Mouse (Mus musculus) stomach, embryonic 14.5 days (tissue): Measurements from ENCODE around the gene Emc9. TPM values are rescaled to one million over a fixed set of nuclear protein-coding genes. Genes with fewer than 3 reads are reported as not detected.

Source experiments
- ATAC-seq: fragments of 200-750 bp; cut with Nextera tagmentation; 2 replicates; pipeline ENCODE4 v1.8.0; 2017; ENCODE audit warnings: low read depth, moderate TSS enrichment; ENCODE audit not compliant: insufficient number of reproducible peaks, insufficient read depth, low FRiP score
- H3K27ac ChIP-seq: fragments of 300-500 bp; sonication (generic); 2 replicates; pipeline ENCODE4 v1.5.1; 2014; ENCODE audit warnings: mild to moderate bottlenecking, low read length, moderate library complexity, mixed read lengths
- H3K27me3 ChIP-seq: fragments of 300-500 bp; sonication (generic); 2 replicates; pipeline ENCODE4 v1.6.1; 2014; ENCODE audit warnings: low read length, control low read depth, mixed read lengths; ENCODE audit not compliant: control insufficient read depth, insufficient read depth
- H3K36me3 ChIP-seq: fragments of 300-500 bp; sonication (generic); 2 replicates; pipeline ENCODE4 v1.6.1; 2014; ENCODE audit warnings: mild to moderate bottlenecking, control low read depth, low read length, moderate library complexity, mixed read lengths; ENCODE audit not compliant: control insufficient read depth, insufficient read depth
- H3K4me1 ChIP-seq: fragments of 300-500 bp; sonication (generic); 2 replicates; pipeline ENCODE4 v1.6.1; 2014; ENCODE audit warnings: low read length, control low read depth, mixed read lengths; ENCODE audit not compliant: control insufficient read depth, insufficient read depth
- H3K4me2 ChIP-seq: fragments of 300-500 bp; sonication (generic); replicated peaks from 2 replicates; pipeline ENCODE4 v1.6.1; 2014; ENCODE audit warnings: low read depth, low read length, control low read depth
- H3K4me3 ChIP-seq: fragments of 300-500 bp; sonication (generic); 2 replicates; pipeline ENCODE4 v1.5.1; 2014; ENCODE audit warnings: low read depth, low read length, control low read depth
- H3K9ac ChIP-seq: fragments of 300-500 bp; sonication (generic); replicated peaks from 2 replicates; pipeline ENCODE4 v1.6.1; 2014; ENCODE audit warnings: low read depth, mild to moderate bottlenecking, control low read depth, low read length, moderate library complexity, mixed read lengths
- H3K9me3 ChIP-seq: fragments of 300-500 bp; sonication (generic); 2 replicates; pipeline ENCODE4 v1.6.1; 2016; ENCODE audit warnings: low read depth, low read length, control low read depth; ENCODE audit not compliant: control insufficient read depth
- WGBS: fragments of 180-500 bp; shearing (Covaris S2); extraction: QIAGEN DNeasy Blood & Tissue Kit; methylation state at CpG from one replicate; pipeline ENCODE4 v1.1.7; 2014; 5-methylcytosine and 5-hydroxymethylcytosine counted together
- polyA plus RNA-seq: library from polyadenylated mRNA; unstranded; fragments of >200 nt; fragmentation: Nextera tagmentation; extraction: Ambion mirVana; gene quantifications from 2 replicates; pipeline ENCODE4 v1.2.1, GENCODE M21; 2014

Gene Emc9
- polyA plus RNA-seq, 1 experiment from 2014 or later, result 7.1 TPM

- ATAC-seq, result no peak
These were observed 30.5 kb downstream of the Emc9 start for GRCm38 (mm10) chr14:55554635-55555034.

GRCm38 (mm10) chr14:55551794-55552193, 33.3 kb downstream of the Emc9 start:
- no peaks in the 10 kb centered on the region for H3K27me3 ChIP-seq
- WGBS, result 85% methylated on average over 8 of the region's 8 CpGs
- H3K4me1 ChIP-seq, result 0 out of 2 replicates have a peak, but pooled peaks cover 1% of the 10 kb centered on the region
- H3K4me3 ChIP-seq, result no peak overlapping the region
- H3K4me2 ChIP-seq, result no peak overlapping the region
- H3K27ac ChIP-seq, result no peak overlapping the region
- no peak for ATAC-seq
- H3K9ac ChIP-seq, result no peak overlapping the region
- H3K9me3 ChIP-seq, result no peaks in the 10 kb centered on the region
- H3K36me3 ChIP-seq, result peaks cover 24% of the 10 kb centered on the region

More at GRCm38 (mm10) chr14:55554635-55555034, 30.5 kb downstream of the Emc9 start:
- Histone ChIP-seq H3K9ac (no peak overlapping the region), H3K4me2 (no peak overlapping the region), H3K9me3 (no peaks in the 10 kb centered on the region), H3K4me3 (no peak overlapping the region), H3K27me3 (no peaks in the 10 kb centered on the region), H3K27ac (no peak overlapping the region), H3K4me1 (peaks cover 8% of the 10 kb centered on the region; the same call in 1 of the 2 replicates), H3K36me3 (no peaks in the 10 kb centered on the region)

- no peak for ATAC-seq
- Histone ChIP-seq H3K36me3 (peaks cover 29% of the 10 kb centered on the region), H3K4me2 (no peak overlapping the region), H3K9me3 (no peaks in the 10 kb centered on the region), H3K9ac (no peak overlapping the region), H3K4me1 (no peaks in the 10 kb centered on the region), H3K4me3 (no peak overlapping the region), H3K27ac (no peak overlapping the region), H3K27me3 (no peaks in the 10 kb centered on the region)
- 69% methylated on average over 5 of the region's 5 CpGs for WGBS
These were observed 33.8 kb downstream of the Emc9 start for GRCm38 (mm10) chr14:55551347-55551746.

- Histone ChIP-seq H3K36me3 (peaks cover 37% of the 10 kb centered on the region), H3K9ac (no peak overlapping the region), H3K4me2 (no peak overlapping the region), H3K27me3 (no peaks in the 10 kb centered on the region), H3K4me1 (no peaks in the 10 kb centered on the region), H3K4me3 (no peak overlapping the region), H3K9me3 (no peaks in the 10 kb centered on the region), H3K27ac (no peak overlapping the region)
- WGBS, result 86% methylated on average over 6 of the region's 6 CpGs
- no peak for ATAC-seq
These were observed 34.9 kb downstream of the Emc9 start for GRCm38 (mm10) chr14:55550191-55550590.

- 83% methylated on average over 9 of the region's 9 CpGs for WGBS
- Histone ChIP-seq H3K9ac (no peak overlapping the region), H3K4me1 (peaks cover 9% of the 10 kb centered on the region), H3K4me3 (no peak overlapping the region), H3K36me3 (peaks cover 57% of the 10 kb centered on the region), H3K4me2 (no peak overlapping the region), H3K9me3 (no peaks in the 10 kb centered on the region), H3K27me3 (no peaks in the 10 kb centered on the region), H3K27ac (no peak overlapping the region)
- no peak for ATAC-seq
These were observed 40.8 kb downstream of the Emc9 start for GRCm38 (mm10) chr14:55544334-55544733.

- H3K27me3 ChIP-seq, result no peaks in the 10 kb centered on the region
- no peak overlapping the region for H3K4me2 ChIP-seq
- no peak for ATAC-seq
These were observed 42.8 kb downstream of the Emc9 start for GRCm38 (mm10) chr14:55542268-55542667.

GRCm38 (mm10) chr14:55540787-55541321, 44.2 kb downstream of the Emc9 start:
- peak overlapping the region; percentile 78 for H3K4me2 ChIP-seq
- no peaks in the 10 kb centered on the region for H3K9me3 ChIP-seq
- peak overlapping the region; percentile 47 for H3K4me3 ChIP-seq
- H3K36me3 ChIP-seq, result peaks cover 27% of the 10 kb centered on the region
- 0% methylated on average over 10 of the region's 10 CpGs for WGBS
- H3K4me1 ChIP-seq, result peaks cover 9% of the 10 kb centered on the region
- no peaks in the 10 kb centered on the region for H3K27me3 ChIP-seq
- peak overlapping the region; percentile 75 for H3K27ac ChIP-seq
- H3K9ac ChIP-seq, result peak overlapping the region; percentile 31
- ATAC-seq, result peak; percentile 46

More at GRCm38 (mm10) chr14:55542268-55542667, 42.8 kb downstream of the Emc9 start:
- Histone ChIP-seq H3K27ac (no peak overlapping the region), H3K9ac (no peak overlapping the region), H3K9me3 (no peaks in the 10 kb centered on the region), H3K4me3 (no peak overlapping the region), H3K4me1 (peaks cover 9% of the 10 kb centered on the region), H3K36me3 (peaks cover 38% of the 10 kb centered on the region)
- WGBS, result 97% methylated on average over 12 of the region's 12 CpGs

GRCm38 (mm10) chr14:55540067-55540786, 44.9 kb downstream of the Emc9 start, which contains the start of gene Pck2:
Gene Pck2 (plus strand): TSS chr14:55540266.
- H3K27me3 ChIP-seq, result no peaks in the 10 kb centered on the region
- H3K4me3 ChIP-seq, result peak within 1 kb of the TSS; percentile 47
- ATAC-seq, result peak; percentile 94
- WGBS, result 2% methylated on average over 32 of the region's 32 CpGs
- H3K27ac ChIP-seq, result peak within 1 kb of the TSS; percentile 75
- H3K9me3 ChIP-seq, result no peaks in the 10 kb centered on the region
- peaks cover 21% of the 10 kb centered on the region for H3K36me3 ChIP-seq
- peaks cover 9% of the 10 kb centered on the region for H3K4me1 ChIP-seq
- peak within 1 kb of the TSS; percentile 78 for H3K4me2 ChIP-seq
- peak within 1 kb of the TSS; percentile 31 for H3K9ac ChIP-seq
